Mouse (Mus musculus): ENCODE data around the gene Fbxo2. TPM values are rescaled to one million over a fixed set of nuclear protein-coding genes. Genes with fewer than 3 reads are reported as not detected.

Fbxo2 gene
- total and polyA plus RNA-seq, 3 experiments: 0.30 to 5.9 TPM; not detected in 1

DNA sequence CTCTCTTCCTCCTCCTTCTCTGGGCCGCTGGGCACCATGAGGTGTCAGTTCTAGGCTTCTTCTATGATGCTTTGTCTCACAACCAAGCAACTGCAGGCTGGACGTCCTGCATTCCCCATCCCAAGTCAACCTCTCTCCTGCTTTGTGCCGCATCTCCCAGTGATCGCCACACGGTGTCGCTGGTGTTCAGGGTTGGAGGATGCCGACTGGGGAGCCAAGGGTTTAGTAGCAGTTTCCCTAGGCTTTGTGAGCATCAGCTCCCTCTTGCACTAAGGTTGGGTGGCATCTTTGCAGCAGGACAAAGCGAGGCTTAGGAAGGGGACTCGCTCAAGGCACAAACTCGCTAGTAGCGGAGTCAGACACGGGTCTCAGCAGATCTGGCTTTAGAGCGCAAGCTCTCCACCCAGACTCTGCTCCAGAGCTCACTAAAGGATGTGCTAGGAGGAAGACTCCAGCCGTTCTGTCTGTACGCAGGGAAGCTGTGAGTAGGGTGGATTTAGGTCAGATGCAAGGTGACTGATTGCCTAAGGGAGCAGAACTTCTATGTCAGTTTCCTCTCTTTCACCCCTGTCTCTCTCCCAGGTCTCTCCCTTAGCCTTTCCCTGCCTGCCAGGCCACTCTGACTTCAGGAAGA lies 45.5 kb upstream of the Fbxo2 start:
- H3K4me2 ChIP-seq (ENCODE audit: insufficient read depth, low read depth, poor library complexity, severe bottlenecking): peak overlapping the region; percentile 18
- no peaks in the 10 kb centered on the region for H3K79me2 ChIP-seq (replicated peaks; ENCODE audit: control insufficient read depth, extremely low read depth, insufficient read depth, poor library complexity, severe bottlenecking)
- in situ Hi-C loops (cut with MboI; ENCODE audit: low pct_ligation_motif_present, low pct_unique_long_range_greater_than_20kb, low sequenced_read_pairs) (loop anchor here (5.0 kb wide), 1 partner anchor 37 kb away; the partner anchor contains the start of gene Fbxo6), dilution Hi-C loops (cut with MboI; ENCODE audit: extremely low pct_ligation_motif_present, extremely low pct_unique_long_range_greater_than_20kb, low sequenced_read_pairs) (no loop called here)
- H3K36me3 ChIP-seq (replicated peaks in 1 of 2; ENCODE audit: control insufficient read depth in 1 of 2, insufficient read depth in 1 of 2, low read length in 1 of 2): no peaks in the 10 kb centered on the region
- no peak overlapping the region; the same call in 1 of the 2 replicates for H3K9ac ChIP-seq (ENCODE audit: insufficient read depth, low read depth)
- H3K27ac ChIP-seq (ENCODE audit: insufficient read depth, low read depth): no peak overlapping the region
- peaks cover 3 to 9% of the 10 kb centered on the region in 2 experiments; a peak in 2 of 4 replicates for H3K4me1 ChIP-seq (ENCODE audit: control insufficient read depth in 1 of 2, insufficient read depth in 2 of 2)
- H3K9me3 ChIP-seq (replicated peaks; ENCODE audit: low read length): peaks cover 8% of the 10 kb centered on the region
- peak; percentile 77 for DNase-seq (ENCODE audit: extremely low read depth)
- peaks cover 60% of the 10 kb centered on the region for H3K27me3 ChIP-seq (replicated peaks)
- H3K4me3 ChIP-seq (replicated peaks in 1 of 3; ENCODE audit: low read depth in 2 of 3, low read length in 2 of 3, poor library complexity in 1 of 3): no peak overlapping the region
- TF ChIP-seq CTCF (conservative IDR thresholded peaks at IDR 0.05 in 1 of 2, IDR thresholded peaks at IDR 0.05 in 1 of 2; ENCODE audit: low read depth in 2 of 2, low read length in 2 of 2) (peak; percentile 78 to 98), UBTF (IDR thresholded peaks at IDR 0.05; ENCODE audit: low read depth, low read length) (no peak), JUN (IDR thresholded peaks at IDR 0.05; ENCODE audit: insufficient read depth, low read depth, low read length) (no peak), RAD21 (IDR thresholded peaks at IDR 0.05; ENCODE audit: low read depth, low read length) (peak; percentile 94), ZC3H11A (IDR thresholded peaks at IDR 0.05; ENCODE audit: low read depth, low read length) (peak; percentile 69), JUND (conservative IDR thresholded peaks at IDR 0.05; ENCODE audit: low read depth, low read length) (no peak), SMC3 (IDR thresholded peaks at IDR 0.05; ENCODE audit: low read depth, low read length) (peak; percentile 95), GABPA (IDR thresholded peaks at IDR 0.05; ENCODE audit: insufficient replicate concordance, low read depth, low read length) (no peak), NELFE (IDR thresholded peaks at IDR 0.05; ENCODE audit: low read depth, low read length) (no peak; the same call in 1 of the 2 replicates), IRF4 (IDR thresholded peaks at IDR 0.05; ENCODE audit: low read depth, low read length) (peak; percentile 57), E2F4 (IDR thresholded peaks at IDR 0.05; ENCODE audit: insufficient replicate concordance, low read depth, low read length) (no peak), ELF1 (IDR thresholded peaks at IDR 0.05; ENCODE audit: low read depth, low read length) (0 out of 2 replicates have a peak, but pooled peaks have one; percentile 19), EP300 (IDR thresholded peaks at IDR 0.05; ENCODE audit: low read length) (no peak), SIN3A (IDR thresholded peaks at IDR 0.05; ENCODE audit: low read length) (no peak; the same call in 1 of the 2 replicates), MAZ (IDR thresholded peaks at IDR 0.05; ENCODE audit: low read depth, low read length) (0 out of 2 replicates have a peak, but pooled peaks have one; percentile 39), NRF1 (IDR thresholded peaks at IDR 0.05; ENCODE audit: low read depth, low read length) (0 out of 2 replicates have a peak, but pooled peaks have one; percentile 22), POLR2A (IDR thresholded peaks at IDR 0.05; ENCODE audit: low read depth, low read length) (no peak), KAT2A (IDR thresholded peaks at IDR 0.05; ENCODE audit: insufficient replicate concordance, low read length) (no peak)

DNA sequence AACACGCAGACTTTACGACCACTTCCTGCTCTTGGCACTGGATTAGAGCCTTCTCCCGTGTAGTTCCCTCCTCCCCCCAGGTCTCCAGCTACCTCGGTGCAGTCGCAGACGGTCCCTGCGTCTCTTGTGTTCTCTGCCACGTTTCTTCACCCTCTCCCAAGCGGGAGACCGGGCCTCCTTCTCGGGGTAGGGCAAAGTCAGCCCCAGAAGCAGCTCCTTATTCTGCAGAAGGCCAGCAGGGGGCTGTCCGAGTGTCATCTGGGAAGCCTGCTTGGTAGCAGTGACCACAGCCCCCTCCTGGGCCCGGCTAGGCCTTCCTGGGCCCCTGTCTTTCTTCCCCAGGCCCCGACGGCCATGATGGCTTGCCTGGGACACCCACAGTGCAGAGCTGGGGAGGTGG lies 45.0 kb upstream of the Fbxo2 start:
- Histone ChIP-seq H3K9ac (ENCODE audit: insufficient read depth, low read depth) (no peak overlapping the region; the same call in 1 of the 2 replicates), H3K79me2 (replicated peaks; ENCODE audit: control insufficient read depth, extremely low read depth, insufficient read depth, poor library complexity, severe bottlenecking) (no peaks in the 10 kb centered on the region), H3K27ac (ENCODE audit: insufficient read depth, low read depth) (no peak overlapping the region), H3K4me2 (ENCODE audit: insufficient read depth, low read depth, poor library complexity, severe bottlenecking) (peak overlapping the region; percentile 18; the same call in 1 of the 2 replicates), H3K27me3 (replicated peaks) (peaks cover 57% of the 10 kb centered on the region), H3K4me3 (replicated peaks in 1 of 3; ENCODE audit: low read depth in 2 of 3, low read length in 2 of 3, poor library complexity in 1 of 3) (no peak overlapping the region), H3K4me1 (ENCODE audit: control insufficient read depth in 1 of 2, insufficient read depth in 2 of 2) (peaks cover 3 to 9% of the 10 kb centered on the region in 2 experiments; a peak in 2 of 4 replicates), H3K36me3 (replicated peaks in 1 of 2; ENCODE audit: control insufficient read depth in 1 of 2, insufficient read depth in 1 of 2, low read length in 1 of 2) (no peaks in the 10 kb centered on the region), H3K9me3 (replicated peaks; ENCODE audit: low read length) (peaks cover 8% of the 10 kb centered on the region)
- TF ChIP-seq RCOR1 (conservative IDR thresholded peaks at IDR 0.05; ENCODE audit: low read depth, low read length) (no peak), NRF1 (IDR thresholded peaks at IDR 0.05; ENCODE audit: low read depth, low read length) (no peak), PAX5 (IDR thresholded peaks at IDR 0.05; ENCODE audit: low read length) (no peak), CTCF (conservative IDR thresholded peaks at IDR 0.05 in 1 of 2, IDR thresholded peaks at IDR 0.05 in 1 of 2; ENCODE audit: low read depth in 2 of 2, low read length in 2 of 2) (peak in 1 of 2 experiments; percentile 71; a peak in 2 of 4 replicates), KAT2A (IDR thresholded peaks at IDR 0.05; ENCODE audit: insufficient replicate concordance, low read length) (no peak), SMC3 (IDR thresholded peaks at IDR 0.05; ENCODE audit: low read depth, low read length) (peak; percentile 65), MAZ (IDR thresholded peaks at IDR 0.05; ENCODE audit: low read depth, low read length) (0 out of 2 replicates have a peak, but pooled peaks have one; percentile 40), RAD21 (IDR thresholded peaks at IDR 0.05; ENCODE audit: low read depth, low read length) (peak; percentile 15)
- dilution Hi-C loops (cut with MboI; ENCODE audit: extremely low pct_ligation_motif_present, extremely low pct_unique_long_range_greater_than_20kb, low sequenced_read_pairs): no loop called here
- peak; percentile 29 for DNase-seq (ENCODE audit: extremely low read depth)
- in situ Hi-C loops (cut with MboI; ENCODE audit: low pct_ligation_motif_present, low pct_unique_long_range_greater_than_20kb, low sequenced_read_pairs): loop anchor here (5.0 kb wide), 1 partner anchor 37 kb away; the partner anchor contains the start of gene Fbxo6
